Mouse (Mus musculus) liver, embryonic 15.5 days (tissue): ENCODE data around the gene BC035044. TPM values are rescaled to one million over a fixed set of nuclear protein-coding genes. Genes with fewer than 3 reads are reported as not detected.
"Not testable (repeated sequence)": the region's sequence is repeated elsewhere in the genome, so short reads cannot be mapped to it uniquely, and the experiment has no call there.

Experiments used
- ATAC-seq: fragments of 200-750 bp; cut with Nextera tagmentation; 2 replicates; pipeline ENCODE4 v1.8.0; 2017; ENCODE audit warnings: moderate number of reproducible peaks, mild to moderate bottlenecking, moderate library complexity; ENCODE audit not compliant: insufficient read depth
- H3K27ac ChIP-seq: fragments of 300-500 bp; sonication (generic); replicated peaks from 2 replicates; pipeline ENCODE4 v1.5.1; 2015; ENCODE audit warnings: mild to moderate bottlenecking, inconsistent platforms
- H3K27me3 ChIP-seq: fragments of 300-500 bp; sonication (generic); 2 replicates; pipeline ENCODE4 v1.6.1; 2015; ENCODE audit warnings: mild to moderate bottlenecking, inconsistent platforms
- H3K36me3 ChIP-seq: fragments of 300-500 bp; sonication (generic); replicated peaks from 2 replicates; pipeline ENCODE4 v1.6.1; 2015; ENCODE audit warnings: moderate library complexity, mild to moderate bottlenecking, inconsistent platforms
- H3K4me1 ChIP-seq: fragments of 300-500 bp; sonication (generic); replicated peaks from 2 replicates; pipeline ENCODE4 v1.6.1; 2015; ENCODE audit warnings: inconsistent platforms
- H3K4me2 ChIP-seq: fragments of 300-500 bp; sonication (generic); 2 replicates; pipeline ENCODE4 v1.6.1; 2015; ENCODE audit warnings: moderate library complexity, mild to moderate bottlenecking, inconsistent platforms
- H3K4me3 ChIP-seq: fragments of 300-500 bp; sonication (generic); replicated peaks from 2 replicates; pipeline ENCODE4 v1.5.1; 2015; ENCODE audit warnings: mild to moderate bottlenecking, inconsistent platforms
- H3K9ac ChIP-seq: fragments of 300-500 bp; sonication (generic); 2 replicates; pipeline ENCODE4 v1.6.1; 2015; ENCODE audit warnings: moderate library complexity, mild to moderate bottlenecking, inconsistent platforms
- H3K9me3 ChIP-seq: fragments of 300-500 bp; sonication (generic); replicated peaks from 2 replicates; pipeline ENCODE4 v1.6.1; 2016; ENCODE audit warnings: inconsistent platforms
- WGBS: fragments of 180-500 bp; shearing (Covaris S2); methylation state at CpG from one replicate; pipeline ENCODE4 v1.1.7; 2015; ENCODE audit warnings: mixed read lengths; ENCODE audit not compliant: insufficient replicate concordance; 5-methylcytosine and 5-hydroxymethylcytosine counted together
- polyA plus RNA-seq: library from polyadenylated mRNA; unstranded; fragments of >200 nt; fragmentation: Nextera tagmentation; extraction: Ambion mirVana; gene quantifications from 2 replicates; pipeline ENCODE4 v1.2.1, GENCODE M21; 2015

Gene BC035044
- polyA plus RNA-seq, 1 experiment from 2014 or later = 6.9 TPM

DNA sequence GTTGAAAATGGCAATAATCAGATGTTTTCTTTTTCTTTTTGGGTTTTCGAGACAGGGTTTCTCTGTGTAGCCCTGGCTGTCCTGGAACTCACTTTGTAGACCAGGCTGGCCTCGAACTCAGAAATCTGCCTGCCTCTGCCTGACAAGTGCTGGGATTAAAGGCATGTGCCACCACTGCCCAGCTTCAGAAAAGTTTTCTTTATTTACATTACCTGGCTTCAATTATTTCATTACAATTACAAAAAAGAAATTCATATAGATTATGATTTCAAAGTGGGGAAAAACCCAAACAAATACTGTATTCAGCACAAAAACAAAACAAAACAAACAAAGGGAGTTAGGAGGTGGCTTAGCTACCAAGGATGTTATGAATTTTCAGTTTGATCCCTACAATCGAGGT is 50.3 kb downstream of the BC035044 start:
- H3K27ac ChIP-seq, ATAC-seq, H3K27me3 ChIP-seq, H3K4me3 ChIP-seq, H3K9ac ChIP-seq, H3K4me2 ChIP-seq, H3K9me3 ChIP-seq, H3K36me3 ChIP-seq: not testable (repeated sequence)
- peaks cover 67% of the 10 kb centered on the region for H3K4me1 ChIP-seq
- WGBS = 52% methylated on average over 3 of the region's 3 CpGs

DNA sequence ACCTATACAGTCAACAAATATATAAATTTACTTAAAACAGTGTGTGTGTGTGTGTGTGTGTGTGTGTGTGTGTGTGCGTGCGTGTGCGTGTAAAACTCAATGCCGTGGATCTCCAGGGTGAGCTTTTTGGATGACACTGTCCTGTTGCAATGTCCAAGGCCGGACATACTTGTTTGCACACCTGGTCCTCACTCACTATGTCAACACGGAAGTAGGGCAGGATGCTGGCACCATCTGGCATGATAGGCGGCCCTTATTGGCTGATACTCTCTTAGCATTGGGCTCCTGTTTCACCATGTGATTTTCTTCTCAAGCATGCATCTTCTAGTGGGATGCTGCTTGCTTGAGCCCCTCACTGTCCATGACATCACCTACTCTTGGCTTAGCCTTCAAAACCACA is 51.0 kb downstream of the BC035044 start:
- no peak for ATAC-seq
- H3K4me1 ChIP-seq = peaks cover 67% of the 10 kb centered on the region
- WGBS = 49% methylated on average over 7 of the region's 7 CpGs
- H3K36me3 ChIP-seq = no peaks in the 10 kb centered on the region
- H3K9ac ChIP-seq = no peak overlapping the region
- H3K4me3 ChIP-seq = peak overlapping the region; percentile 69
- no peaks in the 10 kb centered on the region for H3K9me3 ChIP-seq
- H3K4me2 ChIP-seq = peak overlapping the region; percentile 84
- peak overlapping the region; percentile 78; the same call in 1 of the 2 replicates for H3K27ac ChIP-seq
- no peaks in the 10 kb centered on the region for H3K27me3 ChIP-seq

DNA sequence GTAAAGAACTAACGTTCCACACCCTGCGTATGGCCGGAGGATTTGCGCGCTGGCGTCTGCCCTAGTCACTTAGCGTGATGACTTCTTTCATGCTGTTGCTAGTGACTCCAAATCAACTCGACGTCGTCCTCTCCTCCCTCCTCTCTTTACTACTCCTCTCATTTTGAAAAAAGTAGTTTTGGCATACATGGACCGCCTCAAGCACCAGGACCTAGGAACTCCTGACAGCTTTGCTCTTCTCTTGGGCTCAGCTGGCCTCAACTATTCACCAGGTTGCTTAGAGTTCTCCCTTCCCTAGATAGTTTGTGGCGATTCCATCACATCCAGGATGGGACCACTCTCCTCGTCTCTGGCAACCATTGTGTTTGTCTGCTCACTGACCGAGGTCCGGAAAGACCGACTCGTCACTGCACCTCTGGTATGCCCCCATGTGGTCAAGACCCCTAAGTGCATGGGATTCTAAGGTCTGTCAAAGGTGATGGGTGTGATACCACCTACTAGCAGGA is 51.6 kb downstream of the BC035044 start:
- peak overlapping the region; percentile 84 for H3K4me2 ChIP-seq
- ATAC-seq = peak; percentile 48
- H3K4me1 ChIP-seq = peaks cover 67% of the 10 kb centered on the region
- no peaks in the 10 kb centered on the region for H3K27me3 ChIP-seq
- peak overlapping the region; percentile 69 for H3K4me3 ChIP-seq
- peak overlapping the region; percentile 78 for H3K27ac ChIP-seq
- no peaks in the 10 kb centered on the region for H3K9me3 ChIP-seq
- H3K36me3 ChIP-seq = no peaks in the 10 kb centered on the region
- peak overlapping the region; percentile 51 for H3K9ac ChIP-seq
- 0% methylated on average over 17 of the region's 17 CpGs for WGBS

DNA sequence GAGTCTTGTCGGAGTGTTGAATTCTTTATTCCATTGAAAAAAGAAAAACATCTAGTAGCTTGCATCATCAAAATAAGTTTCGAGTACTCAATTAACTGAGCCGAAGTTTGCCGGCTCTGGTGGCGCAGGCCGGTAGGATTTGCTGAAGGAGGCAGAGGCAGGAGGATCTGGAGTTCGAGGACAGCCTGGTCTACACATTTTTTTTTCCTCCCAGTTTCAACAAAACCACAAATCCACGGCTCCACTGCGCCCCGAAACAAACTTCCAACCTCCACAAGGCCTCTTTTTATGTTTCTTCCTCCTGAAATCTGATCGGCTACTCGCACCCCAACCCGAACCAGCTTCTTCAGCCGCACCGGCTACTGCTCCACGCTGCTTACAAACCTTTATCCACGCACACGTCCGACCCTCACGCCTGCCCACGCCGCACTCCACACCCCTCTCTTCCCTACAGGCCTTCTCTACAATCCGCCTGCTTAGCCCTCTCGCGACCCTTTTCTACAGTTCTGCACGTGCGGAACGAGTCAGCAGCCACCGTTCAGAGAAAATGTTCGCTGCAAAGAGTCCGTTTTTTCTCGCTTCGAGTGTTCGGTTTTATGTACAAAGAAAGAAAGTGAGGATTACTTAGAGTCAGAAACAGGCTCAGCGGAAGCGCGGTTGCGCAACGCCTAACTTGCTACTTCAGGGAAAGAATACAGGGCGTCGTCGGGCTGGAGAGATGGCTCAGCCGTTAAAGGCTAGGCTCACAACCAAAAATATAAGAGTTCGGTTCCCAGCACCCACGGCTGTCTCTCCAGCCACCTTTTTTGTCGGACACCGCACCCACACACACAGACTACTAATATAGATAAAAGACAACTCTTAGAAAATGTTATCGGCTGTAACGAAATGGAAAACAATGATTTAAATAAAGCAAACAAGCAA is 52.3 kb downstream of the BC035044 start:
- ATAC-seq = peak; percentile 71
- Histone ChIP-seq H3K9ac (peak overlapping the region; percentile 65), H3K36me3 (no peaks in the 10 kb centered on the region), H3K27me3 (no peaks in the 10 kb centered on the region), H3K9me3 (no peaks in the 10 kb centered on the region), H3K4me2 (peak overlapping the region; percentile 84), H3K27ac (peak overlapping the region; percentile 84), H3K4me3 (peak overlapping the region; percentile 69), H3K4me1 (peaks cover 60% of the 10 kb centered on the region)
- WGBS = 0% methylated on average over 49 of the region's 49 CpGs

DNA sequence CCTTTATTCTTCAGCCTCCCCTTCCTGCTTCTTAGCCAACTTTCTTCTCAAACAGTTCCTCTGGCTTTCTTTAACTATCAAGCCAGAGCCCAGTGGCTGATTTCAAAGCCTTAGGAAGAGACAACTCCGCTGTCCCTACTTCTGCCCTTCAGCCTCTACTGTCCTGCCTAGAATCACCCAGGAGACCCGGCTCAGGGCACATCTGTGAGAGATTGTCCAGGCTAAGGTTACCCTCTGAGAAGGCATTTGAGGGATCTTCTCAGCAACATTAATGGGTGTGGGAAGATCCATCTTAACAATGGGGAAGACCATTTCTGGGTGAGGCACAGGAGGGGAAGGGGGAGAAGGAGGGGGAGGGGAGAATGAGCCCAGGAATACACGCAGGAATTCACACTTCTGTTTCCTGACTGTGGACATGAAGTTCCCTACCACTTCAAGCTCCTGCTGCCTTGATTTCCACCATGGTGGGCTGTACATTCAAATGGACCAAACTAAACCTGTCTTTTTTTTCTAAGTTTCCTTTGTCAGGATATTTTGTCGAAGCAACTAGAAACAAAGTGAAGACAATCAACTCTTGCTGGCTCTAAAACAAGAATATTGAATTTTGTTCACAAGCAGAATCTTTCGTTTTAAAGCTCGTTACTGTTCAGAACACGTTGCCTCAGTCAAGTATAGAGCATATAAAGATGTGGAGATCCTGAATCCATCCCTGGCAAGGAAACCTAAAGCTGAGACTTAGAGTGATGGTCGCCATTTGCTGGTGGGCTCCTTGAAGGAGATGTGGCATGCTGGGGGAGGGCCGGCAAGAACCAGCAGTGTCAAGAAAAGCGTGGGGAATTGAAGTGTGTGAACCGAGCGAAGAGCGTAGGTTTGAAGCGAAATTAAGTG is 53.2 kb downstream of the BC035044 start:
- no peaks in the 10 kb centered on the region for H3K9me3 ChIP-seq
- H3K27me3 ChIP-seq = no peaks in the 10 kb centered on the region
- H3K4me2 ChIP-seq = peak overlapping the region; percentile 84
- H3K9ac ChIP-seq = peak overlapping the region; percentile 65
- H3K36me3 ChIP-seq = no peaks in the 10 kb centered on the region
- peaks cover 53% of the 10 kb centered on the region for H3K4me1 ChIP-seq
- H3K4me3 ChIP-seq = peak overlapping the region; percentile 69
- WGBS = 3% methylated on average over 14 of the region's 14 CpGs
- H3K27ac ChIP-seq = no peak overlapping the region
- no peak for ATAC-seq

DNA sequence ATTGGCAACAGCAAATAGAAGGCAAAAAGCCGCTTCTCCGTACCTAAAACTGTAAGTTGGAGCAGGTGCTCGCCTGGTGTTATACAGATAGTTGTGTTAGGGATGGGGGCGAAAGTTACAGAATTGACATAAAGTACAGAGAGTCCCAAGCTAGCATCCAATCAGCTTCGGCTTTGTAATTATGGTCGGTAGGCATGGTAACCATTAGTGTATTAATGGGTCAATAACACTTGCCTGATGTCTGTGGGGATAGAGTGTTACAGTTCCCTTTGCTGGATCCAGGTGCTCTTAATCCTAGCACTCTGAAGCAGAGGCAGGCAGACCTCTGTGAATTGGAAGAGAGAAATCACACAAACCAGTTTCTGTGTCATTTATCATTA is 54.0 kb downstream of the BC035044 start:
- 59% methylated on average over 6 of the region's 6 CpGs for WGBS
- peak overlapping the region; percentile 69; the same call in 1 of the 2 replicates for H3K4me3 ChIP-seq
- no peaks in the 10 kb centered on the region for H3K36me3 ChIP-seq
- no peaks in the 10 kb centered on the region for H3K9me3 ChIP-seq
- no peak for ATAC-seq
- H3K27ac ChIP-seq = no peak overlapping the region
- H3K4me2 ChIP-seq = peak overlapping the region; percentile 84
- H3K27me3 ChIP-seq = no peaks in the 10 kb centered on the region
- no peak overlapping the region for H3K9ac ChIP-seq
- peaks cover 46% of the 10 kb centered on the region for H3K4me1 ChIP-seq

DNA sequence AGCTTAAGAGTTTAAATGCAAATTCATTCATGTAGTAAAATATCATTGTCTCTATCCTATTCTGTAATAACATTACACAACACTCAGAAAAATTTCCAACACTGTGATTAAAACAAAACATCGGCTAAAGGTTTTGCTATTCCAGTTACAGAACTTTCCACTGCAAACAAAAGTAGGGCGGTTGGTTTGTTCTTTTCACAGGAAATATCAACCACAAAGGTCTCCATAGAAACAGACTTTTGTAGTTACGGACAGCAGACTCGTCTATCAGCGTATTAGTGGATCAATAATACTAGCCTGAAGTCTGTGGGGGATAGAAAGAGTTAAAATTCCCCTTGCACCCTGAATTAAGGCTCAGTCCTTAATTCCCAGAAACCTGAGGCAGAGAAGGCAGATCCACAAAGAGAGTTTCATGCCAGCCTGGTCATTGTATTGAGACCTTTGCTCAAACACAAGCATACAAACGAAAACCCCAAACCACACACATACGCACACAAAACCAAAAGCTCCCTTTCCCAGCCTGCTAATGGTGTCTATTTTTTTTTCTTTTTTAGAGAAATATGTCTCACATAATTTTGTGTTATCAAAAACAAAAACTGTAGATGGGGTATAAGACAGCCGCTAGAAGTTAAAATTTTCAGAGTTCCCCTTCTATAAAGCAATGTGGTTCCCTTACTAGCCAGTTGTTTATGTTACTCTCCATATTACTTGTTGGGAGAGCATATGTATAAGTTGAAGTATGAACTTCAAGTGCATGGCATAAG is 54.6 kb downstream of the BC035044 start:
- H3K9me3 ChIP-seq = no peaks in the 10 kb centered on the region
- ATAC-seq = no peak
- peaks cover 41% of the 10 kb centered on the region for H3K4me1 ChIP-seq
- WGBS = 23% methylated on average over 8 of the region's 8 CpGs
- H3K4me3 ChIP-seq = no peak overlapping the region
- peak overlapping the region; percentile 15; the same call in 1 of the 2 replicates for H3K4me2 ChIP-seq
- no peak overlapping the region for H3K9ac ChIP-seq
- H3K27ac ChIP-seq = no peak overlapping the region
- no peaks in the 10 kb centered on the region for H3K36me3 ChIP-seq
- H3K27me3 ChIP-seq = no peaks in the 10 kb centered on the region

DNA sequence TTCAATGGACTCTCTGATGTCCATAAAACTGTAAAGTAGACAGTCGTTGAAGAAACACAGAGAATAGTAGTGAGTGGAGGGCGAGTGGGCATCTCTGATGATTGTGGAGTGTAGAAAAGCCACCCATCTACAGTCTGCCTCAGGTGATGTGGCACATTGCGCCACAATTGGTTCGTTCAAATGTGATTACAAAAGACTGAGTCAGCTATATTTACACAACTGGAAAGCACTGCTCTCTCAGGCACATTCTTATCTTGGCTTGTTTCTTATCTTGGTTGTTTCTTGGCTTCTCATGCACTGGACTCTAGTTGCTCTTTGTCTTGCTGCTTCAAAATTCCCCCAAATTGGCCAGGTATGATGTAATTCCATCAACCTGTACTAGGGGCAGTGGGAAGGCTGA is 55.4 kb downstream of the BC035044 start:
- no peak overlapping the region for H3K4me2 ChIP-seq
- peaks cover 41% of the 10 kb centered on the region for H3K4me1 ChIP-seq
- no peak overlapping the region for H3K27ac ChIP-seq
- H3K9me3 ChIP-seq = no peaks in the 10 kb centered on the region
- no peak overlapping the region for H3K4me3 ChIP-seq
- H3K27me3 ChIP-seq = no peaks in the 10 kb centered on the region
- WGBS = 31% methylated on average over 4 of the region's 4 CpGs
- no peak for ATAC-seq
- no peak overlapping the region for H3K9ac ChIP-seq
- H3K36me3 ChIP-seq = no peaks in the 10 kb centered on the region

DNA sequence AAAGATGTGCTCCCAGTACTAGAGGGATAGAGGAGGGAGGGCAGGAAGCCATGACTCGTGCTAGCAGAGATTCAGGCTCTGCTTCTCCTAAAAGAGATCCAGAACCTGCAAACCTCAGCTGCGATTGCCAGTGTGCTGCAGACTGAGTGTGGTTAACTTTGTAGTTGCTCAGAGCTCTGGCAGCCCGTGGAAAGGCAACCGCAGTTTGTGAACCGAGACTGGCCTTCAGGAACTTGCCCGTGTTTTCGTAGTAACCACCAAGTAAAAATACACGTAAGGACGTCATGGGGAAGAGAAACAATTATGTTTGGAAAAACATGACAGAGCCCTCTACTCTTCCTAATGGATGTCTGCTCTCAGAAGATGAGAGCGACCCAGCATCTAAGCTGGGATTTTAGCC is 57.9 kb downstream of the BC035044 start:
- Histone ChIP-seq H3K4me2 (no peak overlapping the region), H3K4me3 (no peak overlapping the region), H3K27me3 (no peaks in the 10 kb centered on the region), H3K9me3 (no peaks in the 10 kb centered on the region), H3K9ac (no peak overlapping the region), H3K4me1 (peaks cover 27% of the 10 kb centered on the region), H3K27ac (no peak overlapping the region), H3K36me3 (no peaks in the 10 kb centered on the region)
- 67% methylated on average over 10 of the region's 10 CpGs for WGBS
- no peak for ATAC-seq

DNA sequence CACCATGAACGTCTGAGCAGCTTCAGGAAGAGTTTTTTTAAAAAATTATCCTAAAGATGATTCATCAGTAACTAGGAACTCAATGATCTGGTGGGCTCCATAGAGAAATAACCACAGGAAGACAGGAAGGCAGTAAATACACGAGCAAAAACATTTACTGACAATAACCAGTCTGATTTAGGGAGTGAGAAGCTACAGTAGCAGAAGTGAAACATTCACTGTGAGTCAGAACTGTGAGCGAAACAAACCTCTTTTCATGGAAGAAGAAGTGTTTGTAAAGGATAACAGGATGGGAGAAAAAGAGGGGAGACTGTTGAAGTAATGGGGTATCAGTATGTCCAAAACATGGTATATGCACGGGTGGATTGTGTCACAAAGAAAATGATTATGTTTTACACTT is 61.1 kb downstream of the BC035044 start:
- no peaks in the 10 kb centered on the region for H3K27me3 ChIP-seq
- no peak overlapping the region for H3K4me3 ChIP-seq
- H3K27ac ChIP-seq = no peak overlapping the region
- no peak overlapping the region for H3K9ac ChIP-seq
- no peaks in the 10 kb centered on the region for H3K36me3 ChIP-seq
- H3K4me2 ChIP-seq = no peak overlapping the region
- no peaks in the 10 kb centered on the region for H3K4me1 ChIP-seq
- no peaks in the 10 kb centered on the region for H3K9me3 ChIP-seq
- no peak for ATAC-seq
- WGBS = 35% methylated on average over 4 of the region's 4 CpGs
